Mouse (Mus musculus) forebrain, embryonic 11.5 days (tissue): ENCODE data around the gene Gm21721. TPM values are rescaled to one million over a fixed set of nuclear protein-coding genes. Genes with fewer than 3 reads are reported as not detected.
"Not testable (repeated sequence)": the region's sequence is repeated elsewhere in the genome, so short reads cannot be mapped to it uniquely, and the experiment has no call there.

Experiments
- ATAC-seq: fragments of 200-750 bp; cut with Nextera tagmentation; replicated peaks from 2 replicates; pipeline ENCODE4 v1.8.0; 2017; ENCODE audit warnings: moderate TSS enrichment; ENCODE audit not compliant: low FRiP score
- DNase-seq: peaks from one replicate; pipeline ENCODE4 v3.0.0-alpha.2; 2017; ENCODE audit warnings: low spot score
- H3K27ac ChIP-seq: fragments of 300-500 bp; sonication (generic); 2 replicates; pipeline ENCODE4 v1.5.1; 2014; ENCODE audit warnings: low read depth, low read length
- H3K27me3 ChIP-seq: fragments of 300-500 bp; sonication (generic); 2 replicates; pipeline ENCODE4 v1.6.1; 2014; ENCODE audit warnings: mild to moderate bottlenecking, low read length, mixed read lengths; ENCODE audit not compliant: control insufficient read depth, insufficient read depth
- H3K36me3 ChIP-seq: fragments of 300-500 bp; sonication (generic); 2 replicates; pipeline ENCODE4 v1.6.1; 2014; ENCODE audit warnings: mild to moderate bottlenecking, low read length, moderate library complexity, mixed read lengths; ENCODE audit not compliant: control insufficient read depth, insufficient read depth
- H3K4me1 ChIP-seq: fragments of 300-500 bp; sonication (generic); replicated peaks from 2 replicates; pipeline ENCODE4 v1.6.1; 2014; ENCODE audit warnings: low read length, mixed read lengths; ENCODE audit not compliant: control insufficient read depth, insufficient read depth
- H3K4me2 ChIP-seq: fragments of 300-500 bp; sonication (generic); 2 replicates; pipeline ENCODE4 v1.6.1; 2014; ENCODE audit warnings: low read depth, mild to moderate bottlenecking, low read length, moderate library complexity, mixed read lengths; ENCODE audit not compliant: severe bottlenecking
- H3K4me3 ChIP-seq: fragments of 300-500 bp; sonication (generic); 2 replicates; pipeline ENCODE4 v1.5.1; 2014; ENCODE audit warnings: low read depth, low read length
- H3K9ac ChIP-seq: fragments of 300-500 bp; sonication (generic); 2 replicates; pipeline ENCODE4 v1.6.1; 2014; ENCODE audit warnings: low read length
- H3K9me3 ChIP-seq: fragments of 300-500 bp; sonication (generic); 2 replicates; pipeline ENCODE4 v1.6.1; 2016; ENCODE audit warnings: low read length, mixed read lengths; ENCODE audit not compliant: control insufficient read depth
- WGBS: fragments of 180-500 bp; shearing (Covaris S2); extraction: QIAGEN DNeasy Blood & Tissue Kit; methylation state at CpG from one replicate; pipeline ENCODE4 v1.1.7; 2014; 5-methylcytosine and 5-hydroxymethylcytosine counted together
- polyA plus RNA-seq: library from polyadenylated mRNA; unstranded; fragments of >200 nt; fragmentation: Nextera tagmentation; extraction: Ambion mirVana; gene quantifications from 2 replicates; pipeline ENCODE4 v1.2.1, GENCODE M21; 2014

Gm21721 gene
- polyA plus RNA-seq, result not detected in 2 replicates

- not testable (repeated sequence) for H3K27ac ChIP-seq, H3K9ac ChIP-seq, H3K36me3 ChIP-seq, DNase-seq, H3K4me1 ChIP-seq, H3K9me3 ChIP-seq, H3K27me3 ChIP-seq, H3K4me2 ChIP-seq, ATAC-seq, H3K4me3 ChIP-seq
- no CpG with 5 or more reads among the region's 2 CpGs for WGBS
These were observed at the start of gene Gm21721 for GRCm38 (mm10) chrY:9202090-9202489. Gene Gm21721 (minus strand): TSS chrY:9202190.

Other genes with a start within 250 kb of the Gm21721 start
- gene Gm21292, start 68.3 kb downstream of the Gm21721 start, polyA plus RNA-seq, result not detected in 2 replicates
- not detected in 2 replicates for gene Gm21812, start 145.0 kb upstream of the Gm21721 start, polyA plus RNA-seq
- gene Gm21874, start 214.0 kb upstream of the Gm21721 start, polyA plus RNA-seq, result not detected in 2 replicates